Mouse (Mus musculus) megakaryocyte, adult 5-6 weeks (primary cell): Measurements from ENCODE around the gene Gfy. TPM values are rescaled to one million over a fixed set of nuclear protein-coding genes. Genes with fewer than 3 reads are reported as not detected.

Experiments
- ATAC-seq: 2 replicates; pipeline ENCODE4 v1.8.0; 2016; ENCODE audit warnings: mild to moderate bottlenecking, inconsistent platforms; ENCODE audit not compliant: poor library complexity, severe bottlenecking
- total RNA-seq, 2 experiments: library from RNA; stranded (forward) in 1 of 2; stranded (reverse) in 1 of 2; fragments of 153-499, 151-499 nt in 1 of 2; fragments of 221-1000, 200-1000 nt in 1 of 2; gene quantifications; 2 replicates each; pipeline versions ENCODE4 v1.2.3 to v1.2.4; 2015 to 2017

Gene Gfy
- total RNA-seq, 2 experiments from 2014 or later, result not detected

- no peak for ATAC-seq
Measured at GRCm38 (mm10) chr7:45151303-45151702, 28.1 kb downstream of the Gfy start.

GRCm38 (mm10) chr7:45150321-45150720 lies 29.0 kb downstream of the Gfy start:
- ATAC-seq, result no peak

DNA sequence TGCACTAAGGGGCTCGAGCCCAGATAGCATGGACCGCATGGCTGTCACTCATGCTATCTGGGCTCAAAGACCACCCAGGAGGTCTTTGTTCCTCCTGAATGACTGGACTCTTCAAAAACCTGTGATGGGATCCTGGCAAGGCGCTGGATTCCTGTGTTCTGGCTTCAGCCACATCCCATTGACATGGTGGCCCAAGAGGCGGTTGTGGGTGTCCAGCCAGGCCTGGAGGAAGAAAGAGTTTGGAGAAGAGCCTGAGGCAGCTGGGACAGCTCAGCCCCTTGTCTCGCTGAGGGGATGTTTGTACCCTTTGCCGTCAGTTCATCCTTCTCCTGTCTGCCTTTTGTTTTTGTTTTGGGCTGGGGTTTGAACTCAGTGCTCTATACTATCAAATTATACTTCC lies 29.8 kb downstream of the Gfy start:
- no peak for ATAC-seq

DNA sequence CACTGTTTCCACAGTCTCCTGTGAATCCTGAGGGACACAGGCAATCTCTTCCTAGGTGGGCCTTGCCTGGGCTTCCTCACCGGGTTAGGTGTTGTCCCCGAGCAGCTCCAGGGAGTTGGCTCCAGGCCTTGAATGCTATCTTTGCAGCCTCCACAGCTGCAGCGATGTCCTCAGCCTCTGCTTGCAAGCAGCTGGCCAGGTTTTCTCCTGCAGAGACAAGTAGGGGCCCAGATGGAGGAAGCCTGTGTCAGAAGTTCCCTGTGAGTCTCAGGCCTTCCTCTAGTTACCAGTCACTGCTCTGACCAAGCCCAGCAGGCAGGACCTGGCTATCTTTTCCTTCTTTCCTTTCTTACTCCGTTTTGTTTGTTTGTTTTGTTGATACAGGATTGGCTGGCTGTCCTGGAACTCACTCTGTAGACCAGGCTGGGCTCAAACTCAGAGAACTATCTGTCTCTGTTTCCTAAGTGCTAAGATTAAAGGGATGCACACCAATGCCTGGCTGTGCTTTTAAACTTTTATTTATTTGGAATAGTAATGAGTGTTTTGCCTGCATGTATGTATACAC lies 30.8 kb downstream of the Gfy start:
- no peak for ATAC-seq

DNA sequence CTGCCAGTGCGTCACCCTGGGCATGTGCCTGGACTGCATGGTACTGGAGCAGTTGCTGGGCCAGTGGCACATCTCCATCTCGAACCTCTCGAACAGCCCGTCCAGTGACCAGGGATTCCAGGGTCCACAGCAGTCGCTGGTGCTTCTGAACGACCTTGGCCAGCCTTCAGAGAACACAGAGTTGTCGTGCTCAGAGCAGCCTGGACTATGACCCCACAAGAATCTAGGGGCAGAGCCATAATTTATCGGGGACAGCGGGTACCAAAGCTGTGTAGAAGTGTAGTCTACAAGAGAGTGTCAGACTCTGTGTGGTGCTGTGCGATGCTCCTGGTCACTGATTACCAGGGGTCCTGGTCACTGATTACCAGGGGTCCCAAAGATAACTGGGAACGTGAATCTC lies 31.5 kb downstream of the Gfy start:
- ATAC-seq, result no peak

DNA sequence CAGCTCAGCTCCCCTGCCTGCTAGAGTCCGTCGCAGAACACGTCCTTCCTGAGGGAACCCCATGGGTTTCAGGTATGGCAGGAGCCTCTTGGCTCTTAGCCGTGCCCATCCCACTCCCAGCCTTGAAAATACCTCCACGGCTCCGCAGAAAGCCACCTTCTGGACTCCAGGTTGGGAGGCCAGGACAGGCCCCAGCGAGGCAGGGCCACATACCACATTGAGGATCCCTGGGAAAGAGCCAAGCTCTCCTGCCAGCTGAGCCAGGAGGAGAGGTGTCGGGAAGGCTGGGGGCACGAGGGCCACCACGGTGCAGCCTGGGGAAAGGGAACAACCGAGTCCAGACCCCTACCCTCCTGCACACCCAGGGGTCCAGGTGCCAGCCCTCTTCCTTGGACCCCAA lies 32.1 kb downstream of the Gfy start:
- ATAC-seq, result no peak

DNA sequence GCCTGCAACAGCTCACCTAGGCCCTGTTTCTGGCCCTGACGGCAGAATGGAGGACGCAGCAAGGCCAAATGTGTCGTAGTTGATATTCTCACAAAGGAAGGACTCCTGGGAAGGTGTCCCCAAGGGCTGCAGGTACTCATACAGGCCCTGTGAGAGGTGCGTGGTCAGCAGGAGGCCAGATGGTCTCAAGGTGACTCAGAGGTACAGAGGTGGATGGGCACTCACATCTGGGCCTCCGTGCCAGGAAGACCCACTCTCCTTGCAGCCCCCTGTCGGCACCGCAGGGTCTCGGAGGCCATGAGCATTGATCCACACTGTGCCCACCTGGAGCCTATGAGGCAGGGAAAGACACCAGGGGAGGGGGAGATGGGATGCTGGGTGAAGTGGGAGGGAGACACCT lies 33.9 kb downstream of the Gfy start:
- ATAC-seq, result no peak

DNA sequence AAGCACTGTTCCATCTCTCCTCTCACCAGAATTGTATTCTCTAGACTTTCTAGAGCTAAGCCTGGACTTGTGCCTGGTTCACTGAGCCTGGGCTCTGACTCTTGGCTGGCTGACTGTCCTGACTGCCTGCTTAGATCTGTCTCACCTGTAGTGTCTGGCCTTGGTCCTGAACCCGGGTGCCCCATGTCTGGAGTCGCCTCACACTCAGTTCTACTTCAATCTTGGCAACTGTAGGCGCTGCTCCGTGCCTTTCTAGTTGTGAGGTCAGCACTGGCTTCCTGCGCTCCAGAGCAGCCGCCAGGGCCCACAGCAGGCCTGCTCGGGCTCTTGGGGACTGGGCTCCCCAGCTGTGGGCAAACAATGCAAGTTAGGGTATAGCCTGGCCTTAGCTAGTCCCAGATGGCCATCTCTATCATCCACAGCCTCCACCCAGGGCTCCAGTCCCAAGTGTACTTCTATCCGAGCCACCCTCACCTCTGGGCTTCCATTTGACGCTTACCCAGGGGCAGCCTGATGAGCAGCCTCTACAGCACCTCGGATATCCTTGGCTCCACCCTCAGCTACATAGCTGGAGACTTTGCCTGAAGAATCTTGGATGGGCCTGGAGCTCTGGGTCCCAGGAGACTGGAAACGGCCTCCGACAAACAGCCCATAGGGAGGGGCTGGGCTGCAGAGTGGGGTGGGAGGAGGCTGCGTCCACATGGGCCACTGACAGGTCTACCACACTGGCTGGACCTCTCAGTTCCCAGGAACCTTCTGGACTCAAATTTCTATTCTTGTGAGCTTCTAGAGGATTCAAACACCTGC lies 34.8 kb downstream of the Gfy start:
- no peak for ATAC-seq

DNA sequence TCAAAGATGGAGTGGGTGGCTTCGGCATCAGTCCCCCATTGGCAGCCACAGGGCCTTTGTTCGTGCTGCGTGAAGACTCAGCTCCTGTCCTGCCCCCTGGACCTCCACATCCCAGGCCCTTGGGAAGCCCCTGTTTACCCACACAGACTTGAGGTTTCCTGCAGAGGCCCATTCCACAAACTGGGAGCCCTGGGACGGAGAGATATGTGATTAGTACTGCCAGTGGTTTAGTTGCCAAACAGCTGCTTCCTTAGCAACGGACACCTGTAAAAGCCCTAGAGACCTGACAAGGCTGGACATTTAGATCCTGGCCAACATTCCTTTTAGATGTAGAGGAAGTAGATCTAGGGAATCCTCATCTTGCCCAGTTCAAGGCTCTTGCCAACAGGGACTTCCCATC lies 37.5 kb downstream of the Gfy start:
- ATAC-seq, result no peak

DNA sequence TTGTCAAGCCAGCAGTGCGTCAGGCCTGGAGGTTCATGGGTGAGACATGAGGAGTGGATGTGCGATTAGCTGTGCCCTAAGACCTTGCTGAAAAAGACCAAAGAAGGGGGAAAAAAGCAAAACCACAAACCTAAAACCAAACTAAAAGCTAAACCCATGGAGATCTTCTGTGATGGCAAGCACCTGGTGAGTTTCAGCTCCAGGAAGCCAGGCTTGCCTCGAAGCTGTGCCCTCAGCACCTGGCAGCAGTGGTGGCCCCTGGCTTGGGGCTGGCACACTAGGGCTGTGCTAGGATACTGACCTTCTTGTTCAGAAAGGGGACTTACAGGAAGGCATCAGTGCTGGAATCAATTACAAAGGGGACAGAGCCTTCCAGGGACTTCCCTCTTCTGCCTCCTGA lies 38.0 kb downstream of the Gfy start:
- ATAC-seq, result no peak

DNA sequence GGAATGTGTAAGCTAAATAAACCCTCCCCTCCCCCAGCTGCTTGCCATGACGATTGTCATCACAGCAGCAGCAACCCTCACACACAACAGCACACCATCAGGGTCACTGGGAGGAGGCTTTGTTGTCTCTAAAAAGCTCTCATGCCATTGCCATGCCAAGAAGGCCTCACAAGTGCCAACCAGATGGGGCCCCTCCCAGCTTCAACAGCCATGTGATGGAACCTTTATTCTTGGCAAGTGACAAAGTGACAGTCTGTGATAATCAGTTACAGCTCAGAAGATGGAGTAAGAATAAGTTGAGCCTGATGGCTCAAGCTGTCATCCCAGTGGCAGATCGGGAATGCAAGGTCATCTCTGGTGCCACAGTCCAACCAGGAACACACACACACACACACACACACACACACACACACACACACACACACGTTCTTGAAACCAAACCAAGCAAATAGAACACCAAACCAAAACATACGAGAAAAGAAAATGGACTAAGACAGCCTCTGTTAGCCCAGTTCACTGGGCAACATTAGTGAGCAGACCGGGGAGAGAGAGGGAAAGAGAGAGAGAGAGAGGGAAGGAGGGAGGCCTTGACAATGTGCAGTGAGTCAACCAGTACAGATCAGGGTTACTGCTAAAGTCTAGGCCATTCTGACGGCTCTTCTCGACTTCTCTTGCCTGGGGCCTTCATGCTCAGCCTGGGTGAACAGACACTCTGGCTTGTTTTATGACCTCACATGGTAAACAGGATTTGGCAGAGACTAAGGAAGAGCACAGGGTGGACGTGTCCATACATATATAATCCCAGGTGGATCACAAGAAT lies 39.3 kb downstream of the Gfy start:
- ATAC-seq, result no peak

DNA sequence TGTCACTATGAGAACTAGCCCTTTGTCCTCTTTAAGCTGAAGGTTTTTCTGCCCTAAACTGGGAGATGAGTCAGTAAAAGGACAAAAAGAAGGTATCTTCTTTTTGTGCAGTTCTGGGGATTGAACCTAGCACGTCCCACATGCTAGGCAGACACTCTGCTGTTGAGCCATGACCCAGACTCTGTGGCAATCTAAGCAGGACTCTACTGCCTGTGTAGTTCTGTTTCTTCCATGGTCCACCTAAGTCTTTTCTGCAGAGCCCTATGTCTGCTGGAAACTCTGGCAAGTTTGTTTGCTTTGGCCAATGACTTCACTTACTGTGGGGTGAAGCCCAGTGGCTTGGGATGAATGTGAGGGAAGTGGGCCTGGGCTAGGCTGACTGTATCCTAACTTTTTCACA lies 41.0 kb downstream of the Gfy start:
- no peak for ATAC-seq

- ATAC-seq, result peak; percentile 39
Measured at GRCm38 (mm10) chr7:45137171-45138006, 42.0 kb downstream of the Gfy start.

DNA sequence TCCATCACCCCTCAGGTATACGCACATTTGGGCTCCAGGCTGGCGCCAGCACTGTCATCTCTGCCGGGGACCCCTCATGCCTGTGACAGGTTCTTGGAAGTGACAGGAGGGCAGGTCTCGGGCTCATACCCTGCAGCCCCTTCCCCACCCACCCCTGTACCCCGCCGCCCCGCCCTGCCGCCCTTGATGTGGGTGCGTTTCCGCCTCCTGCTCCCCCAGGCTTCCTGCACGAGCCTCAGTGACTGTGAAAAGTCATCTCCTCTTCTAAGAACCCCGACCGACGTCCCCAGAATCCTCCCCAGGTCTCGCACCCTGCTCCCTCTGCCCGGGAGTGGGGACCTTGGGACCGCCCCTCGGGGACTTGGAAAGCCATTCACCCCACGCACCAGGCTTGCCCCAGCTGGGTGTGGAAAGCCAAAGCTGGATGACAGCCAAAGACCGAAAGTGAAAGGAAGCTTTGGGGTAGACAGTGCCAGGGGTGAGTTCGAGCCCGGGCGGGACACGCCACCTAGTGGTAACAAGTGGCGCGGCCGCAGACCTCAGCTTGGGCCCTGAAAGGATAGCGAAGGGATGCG lies 43.3 kb downstream of the Gfy start, which contains the start of the genes Gm45713 and Flt3l:
TSS of gene Gm45713 (minus strand) at position 239 of the 575 bp plus-strand sequence.
TSS of gene Flt3l (minus strand) at position 440 of the 575 bp plus-strand sequence.
- peak; percentile 93 for ATAC-seq

GRCm38 (mm10) chr7:45135370-45135769 lies 44.0 kb downstream of the Gfy start:
- ATAC-seq, result no peak

- ATAC-seq, result peak; percentile 21; the same call in 1 of the 2 replicates
Measured at GRCm38 (mm10) chr7:45134544-45135026, 44.8 kb downstream of the Gfy start.

DNA sequence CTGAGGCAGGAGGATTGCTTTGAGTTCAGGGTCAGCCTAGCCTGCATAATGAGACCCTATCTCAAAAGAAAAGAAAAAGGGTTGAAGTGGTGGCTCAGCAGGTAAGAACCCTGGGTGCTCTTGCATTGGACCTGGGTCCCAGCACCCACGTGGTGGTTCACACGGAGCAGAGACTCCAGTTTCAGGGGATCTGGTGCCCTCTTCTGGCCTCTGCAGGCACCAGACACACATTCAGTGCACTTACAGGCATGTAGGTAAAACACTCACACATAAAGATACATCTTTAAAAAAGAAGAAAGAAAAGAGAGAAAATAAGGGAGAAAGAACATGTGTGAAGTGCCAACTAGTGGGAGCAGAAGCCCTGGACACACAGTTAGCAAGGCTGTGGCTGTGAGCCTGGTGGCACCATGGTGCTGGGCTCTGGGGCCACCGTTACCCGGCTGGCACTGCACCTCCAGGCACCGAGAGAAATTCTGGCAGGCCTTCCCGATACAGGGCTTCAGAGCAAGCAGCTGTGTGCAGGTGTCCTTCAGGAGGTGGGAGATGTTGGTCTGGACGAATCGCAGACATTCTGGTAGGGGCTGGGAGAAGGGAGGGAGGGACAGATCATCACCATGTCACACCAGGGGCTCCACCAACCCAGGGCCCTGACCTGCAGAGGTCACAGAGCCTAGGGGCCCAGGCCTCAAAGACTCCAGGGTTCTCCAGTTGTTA lies 45.8 kb downstream of the Gfy start:
- ATAC-seq, result no peak

DNA sequence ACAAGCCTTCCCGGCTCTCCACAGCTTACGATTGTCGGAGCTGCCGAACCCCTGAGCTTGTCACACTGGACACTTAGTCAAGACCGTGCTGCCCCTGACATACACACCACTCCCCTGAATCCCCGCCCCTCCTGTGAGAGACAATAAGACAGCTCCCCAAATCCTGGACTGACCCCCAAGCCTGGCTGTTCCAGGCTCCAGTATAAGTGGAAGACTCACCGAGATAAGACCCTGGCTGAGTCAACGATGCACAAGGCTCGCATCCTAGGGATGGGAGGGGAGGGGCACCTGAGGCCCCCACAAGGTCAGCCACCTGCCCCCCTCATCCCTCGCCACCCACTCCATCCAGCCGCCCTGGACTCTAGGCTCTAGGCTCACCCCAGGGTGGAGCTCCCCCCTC lies 47.5 kb downstream of the Gfy start:
- ATAC-seq, result no peak

GRCm38 (mm10) chr7:45129776-45130512 lies 49.4 kb downstream of the Gfy start:
- no peak for ATAC-seq
